Mouse (Mus musculus) cerebellum, postnatal 10 days (tissue): ENCODE measurements around the gene Cxcl9.
A peak's percentile ranks its signal among the peaks of the same experiment; 100 is the strongest.

ENCODE experiments used
- DNase-seq, 2 experiments: peaks; one replicate each; pipeline ENCODE4 v3.0.0; 2021; ENCODE audit warnings: mixed read lengths in 2 of 2

Gene Cxcl9

GRCm38 (mm10) chr5:92336743-92337142 lies 8.9 kb upstream of the Cxcl9 start:
- DNase-seq = no peak

GRCm38 (mm10) chr5:92332359-92332840 lies 4.5 kb upstream of the Cxcl9 start:
- peak; percentile 22 to 27 for DNase-seq

GRCm38 (mm10) chr5:92331635-92332338 lies 3.9 kb upstream of the Cxcl9 start, which contains the start of gene Art3:
Art3 (plus strand) TSS chr5:92331827.
- no peak for DNase-seq

GRCm38 (mm10) chr5:92331122-92331521 lies 3.2 kb upstream of the Cxcl9 start:
- no peak for DNase-seq

GRCm38 (mm10) chr5:92327367-92327766 lies 512 bp downstream of the Cxcl9 start:
- DNase-seq = no peak

- peak; percentile 34 for DNase-seq
These were observed 4.6 kb downstream of the Cxcl9 start for GRCm38 (mm10) chr5:92323264-92323663.

GRCm38 (mm10) chr5:92322612-92323011 lies 5.3 kb downstream of the Cxcl9 start:
- no peak for DNase-seq

GRCm38 (mm10) chr5:92321631-92322400 lies 6.1 kb downstream of the Cxcl9 start:
- DNase-seq = no peak

GRCm38 (mm10) chr5:92318596-92318995 lies 9.3 kb downstream of the Cxcl9 start:
- no peak for DNase-seq

- no peak for DNase-seq
These were observed 9.8 kb downstream of the Cxcl9 start for GRCm38 (mm10) chr5:92318119-92318518.

GRCm38 (mm10) chr5:92313776-92314175 lies 14.1 kb downstream of the Cxcl9 start:
- DNase-seq = no peak

GRCm38 (mm10) chr5:92312046-92312715 lies 15.7 kb downstream of the Cxcl9 start:
- peak; percentile 94 to 98 for DNase-seq

GRCm38 (mm10) chr5:92309681-92310511 lies 18.0 kb downstream of the Cxcl9 start, which contains the start of gene Sdad1:
Sdad1 (minus strand) TSS chr5:92310479.
- DNase-seq = peak; percentile 95

- no peak for DNase-seq
These were observed 23.6 kb downstream of the Cxcl9 start for GRCm38 (mm10) chr5:92304291-92304690.

- DNase-seq = no peak
These were observed 25.6 kb downstream of the Cxcl9 start for GRCm38 (mm10) chr5:92302149-92302840.

GRCm38 (mm10) chr5:92294525-92294924 lies 33.4 kb downstream of the Cxcl9 start:
- no peak for DNase-seq

- DNase-seq = no peak
These were observed 36.0 kb downstream of the Cxcl9 start for GRCm38 (mm10) chr5:92291652-92292414.

GRCm38 (mm10) chr5:92287840-92288239 lies 40.0 kb downstream of the Cxcl9 start:
- no peak for DNase-seq

- no peak for DNase-seq
These were observed 44.8 kb downstream of the Cxcl9 start for GRCm38 (mm10) chr5:92283107-92283506.

GRCm38 (mm10) chr5:92282571-92282970 lies 45.3 kb downstream of the Cxcl9 start:
- DNase-seq = peak; percentile 25 to 47
